ENCODE assay signal across 9 mouse cellular contexts in the genomic region with DNA sequence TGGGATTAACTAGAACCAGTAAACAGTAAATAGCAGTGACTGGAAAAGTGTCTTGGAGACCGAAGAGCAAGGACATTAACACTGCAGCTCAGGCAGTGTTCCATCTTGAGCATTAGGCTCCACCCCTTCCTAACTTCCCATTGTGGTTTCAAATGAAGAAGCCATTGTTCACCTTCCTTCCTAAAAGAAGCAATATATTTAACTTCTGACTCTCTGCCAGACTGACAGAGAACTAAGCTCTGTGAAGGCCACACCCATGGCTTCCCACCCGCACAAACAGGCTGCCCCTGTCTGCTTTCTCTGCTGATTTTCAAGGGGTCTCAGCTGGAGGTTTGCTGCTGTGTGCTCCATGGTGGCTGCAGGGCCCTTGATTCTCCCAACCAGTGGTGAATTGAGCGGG.
DNase-seq lines count a peak whose midpoint lies in the region; ATAC-seq lines count a peak whose summit lies in the region.
"Had no signal": no experiment of that assay in that cellular context is flagged by ENCODE, and none has a peak within 500 bp of the region (broad histone marks: within the 10 kb centered on the region; RNA-seq: fewer than 3 reads in every experiment).

No protein-coding gene starts in this region.

- H3K27me3 ChIP-seq in heart, embryonic 13.5 days (replicated peaks) = no peaks in the 10 kb centered on the region

- peaks cover 57% of the 10 kb centered on the region for H3K4me1 ChIP-seq in heart, embryonic 13.5 days

- no peak overlapping the region for H3K9ac ChIP-seq in heart, embryonic 13.5 days

- H3K4me2 ChIP-seq in heart, embryonic 13.5 days = no peak overlapping the region

- peak overlapping the region; percentile 63 for H3K27ac ChIP-seq in heart, embryonic 13.5 days (replicated peaks)
- H3K27ac ChIP-seq: hindbrain, postnatal 0 days had no signal

- H3K36me3 ChIP-seq in heart, embryonic 13.5 days = no peaks in the 10 kb centered on the region

- WGBS in heart, embryonic 13.5 days = 48% methylated on average over 3 of the region's 3 CpGs

- peak; percentile 26 for DNase-seq in adrenal gland, adult 2 months
- DNase-seq in adrenal gland, postnatal 25 days = no peak
- no peak for DNase-seq in layer of hippocampus, adult 9-10 months (ENCODE audit: low spot score)
- no peak for DNase-seq in cerebellum, adult 11-12 months
- no peak for DNase-seq in ovary, postnatal 14 days (ENCODE audit: low spot score)

- no peaks in the 10 kb centered on the region for H3K9me3 ChIP-seq in heart, embryonic 13.5 days

- H3K4me3 ChIP-seq in heart, embryonic 13.5 days = no peak overlapping the region

- peak; percentile 30 for ATAC-seq in activated CD4-positive, CD25-positive, alpha-beta regulatory T cell, adult 4 months
- no peak for ATAC-seq in heart, embryonic 13.5 days (ENCODE audit: extremely low read depth, insufficient number of reproducible peaks, low FRiP score, low TSS enrichment)
- ATAC-seq in megakaryocyte, adult 5-6 weeks (ENCODE audit: poor library complexity, severe bottlenecking) = peak; percentile 71
- ATAC-seq: hindbrain, postnatal 0 days had no signal
